Mouse (Mus musculus) thymus, postnatal 14 days (tissue): ENCODE results near the gene Elmo1.

ENCODE experiments used
- DNase-seq: peaks from one replicate; pipeline ENCODE4 v3.0.0; 2021

The Elmo1 gene

GRCm38 (mm10) chr13:20163339-20163954, 73.1 kb downstream of the Elmo1 start:
- DNase-seq: no peak

GRCm38 (mm10) chr13:20164837-20165236, 74.4 kb downstream of the Elmo1 start:
- no peak for DNase-seq

- no peak for DNase-seq
Observed at GRCm38 (mm10) chr13:20173987-20174654, 83.7 kb downstream of the Elmo1 start.

GRCm38 (mm10) chr13:20174655-20175280, 84.4 kb downstream of the Elmo1 start:
- DNase-seq: no peak

- no peak for DNase-seq
Observed at GRCm38 (mm10) chr13:20180738-20181137, 90.3 kb downstream of the Elmo1 start.

GRCm38 (mm10) chr13:20181321-20181720, 90.9 kb downstream of the Elmo1 start:
- no peak for DNase-seq

GRCm38 (mm10) chr13:20182239-20182825, 91.9 kb downstream of the Elmo1 start:
- no peak for DNase-seq

GRCm38 (mm10) chr13:20183512-20184238, 93.3 kb downstream of the Elmo1 start:
- peak; percentile 81 for DNase-seq

GRCm38 (mm10) chr13:20184239-20185033, 94.0 kb downstream of the Elmo1 start:
- DNase-seq: peak; percentile 62

- DNase-seq: peak; percentile 87
Observed at GRCm38 (mm10) chr13:20185034-20185846, 94.8 kb downstream of the Elmo1 start.

GRCm38 (mm10) chr13:20185847-20186213, 95.4 kb downstream of the Elmo1 start:
- no peak for DNase-seq

GRCm38 (mm10) chr13:20187647-20188046, 97.3 kb downstream of the Elmo1 start:
- DNase-seq: no peak

- DNase-seq: no peak
Observed at GRCm38 (mm10) chr13:20192009-20192584, 101.7 kb downstream of the Elmo1 start.

GRCm38 (mm10) chr13:20200582-20200981, 110.2 kb downstream of the Elmo1 start:
- DNase-seq: peak; percentile 26

- DNase-seq: no peak
Observed at GRCm38 (mm10) chr13:20202617-20203016, 112.2 kb downstream of the Elmo1 start.

GRCm38 (mm10) chr13:20204165-20204564, 113.8 kb downstream of the Elmo1 start:
- DNase-seq: no peak

GRCm38 (mm10) chr13:20205007-20205745, 114.8 kb downstream of the Elmo1 start:
- no peak for DNase-seq

GRCm38 (mm10) chr13:20205746-20206145, 115.3 kb downstream of the Elmo1 start:
- no peak for DNase-seq

GRCm38 (mm10) chr13:20207126-20207525, 116.7 kb downstream of the Elmo1 start:
- peak; percentile 69 for DNase-seq

- no peak for DNase-seq
Observed at GRCm38 (mm10) chr13:20207950-20208642, 117.7 kb downstream of the Elmo1 start.
